Mouse (Mus musculus) mouse trophoblast stem cell (cell line): ENCODE measurements around the gene Igf1.

ENCODE experiments used
- in situ Hi-C, 2 experiments: fragments of 300-500 bp; cut with MseI, MboI; formaldehyde crosslinking; loops; 2 replicates in 1 of 2; 3 replicates in 1 of 2; pipeline ENCODE4 v1.15.1; 2025

The Igf1 gene

GRCm38 (mm10) chr10:87860181-87861103 lies 2.4 kb downstream of the Igf1 start:
- in situ Hi-C loops, result loop anchor here in 1 of 2 experiments (25.0 kb wide), 1 partner anchor 452 kb away; no protein-coding TSS in a partner anchor

GRCm38 (mm10) chr10:87861104-87861455 lies 3.0 kb downstream of the Igf1 start:
- in situ Hi-C loops, result loop anchor here in 1 of 2 experiments (25.0 kb wide), 1 partner anchor 451 kb away; no protein-coding TSS in a partner anchor

DNA sequence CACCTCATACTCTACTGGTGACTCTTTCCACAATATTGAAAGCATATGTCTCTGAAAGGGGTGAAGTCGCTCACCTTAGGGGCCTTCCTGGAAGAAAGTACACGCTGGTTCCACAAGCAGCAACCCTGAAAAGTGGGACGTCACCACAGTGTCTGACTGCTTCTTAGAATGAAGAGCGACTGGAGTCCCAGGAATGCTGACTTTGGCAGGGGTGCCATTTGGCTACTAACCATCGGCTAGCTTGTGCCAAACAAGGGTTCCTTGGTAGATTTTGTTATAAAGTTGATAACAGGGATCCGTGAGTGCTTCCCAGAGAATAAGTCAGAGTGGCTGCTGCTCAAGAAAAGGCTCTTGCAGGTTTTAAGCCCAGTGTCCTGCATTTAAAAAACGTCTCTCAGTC lies 4.8 kb downstream of the Igf1 start:
- in situ Hi-C loops, result loop anchor here in 1 of 2 experiments (25.0 kb wide), 1 partner anchor 449 kb away; no protein-coding TSS in a partner anchor

DNA sequence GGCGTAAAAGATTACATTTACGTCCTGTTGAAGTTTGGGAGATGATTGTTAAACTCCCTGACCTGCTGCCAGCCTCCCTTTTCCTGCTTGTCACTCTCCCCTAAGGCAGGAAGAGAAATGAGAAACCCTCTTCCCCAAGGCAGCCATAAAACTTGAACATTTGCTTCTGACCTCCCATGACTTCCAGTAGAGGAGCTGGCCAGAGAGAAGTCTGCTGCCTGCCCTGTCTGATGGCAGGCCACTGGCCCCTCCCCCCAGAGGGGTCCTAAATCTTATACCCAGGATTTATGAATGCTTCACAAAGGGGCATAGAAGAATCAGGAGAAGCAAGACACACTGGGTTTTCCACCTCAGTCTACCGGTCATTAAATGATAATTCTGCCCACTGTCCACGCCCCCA lies 5.3 kb downstream of the Igf1 start:
- in situ Hi-C loops, result loop anchor here in 1 of 2 experiments (25.0 kb wide), 1 partner anchor 449 kb away; no protein-coding TSS in a partner anchor

DNA sequence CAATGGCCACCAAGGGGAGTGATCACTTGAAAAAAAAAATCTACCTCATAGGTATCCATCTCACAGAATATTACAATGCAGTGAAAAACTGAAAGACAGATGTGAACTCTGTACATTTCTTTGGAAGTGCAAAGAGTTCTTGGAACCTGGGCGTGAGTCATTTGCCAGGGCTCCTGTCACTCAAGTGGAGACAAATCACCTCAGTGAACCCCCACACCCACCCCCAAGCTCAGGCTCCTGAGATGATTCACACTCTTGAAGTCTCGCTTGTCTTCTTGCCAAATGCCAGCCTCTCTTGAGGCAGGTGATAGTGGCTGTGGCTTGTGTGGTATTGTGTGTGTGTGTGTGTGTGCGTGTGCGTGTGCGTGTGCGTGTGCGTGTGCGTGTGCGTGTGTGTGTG lies 7.6 kb downstream of the Igf1 start:
- in situ Hi-C loops, result loop anchor here in 1 of 2 experiments (25.0 kb wide), 1 partner anchor 447 kb away; no protein-coding TSS in a partner anchor

- in situ Hi-C loops, result loop anchor here in 1 of 2 experiments (25.0 kb wide), 1 partner anchor 446 kb away; no protein-coding TSS in a partner anchor
Observed at GRCm38 (mm10) chr10:87866448-87866847, 8.4 kb downstream of the Igf1 start.

DNA sequence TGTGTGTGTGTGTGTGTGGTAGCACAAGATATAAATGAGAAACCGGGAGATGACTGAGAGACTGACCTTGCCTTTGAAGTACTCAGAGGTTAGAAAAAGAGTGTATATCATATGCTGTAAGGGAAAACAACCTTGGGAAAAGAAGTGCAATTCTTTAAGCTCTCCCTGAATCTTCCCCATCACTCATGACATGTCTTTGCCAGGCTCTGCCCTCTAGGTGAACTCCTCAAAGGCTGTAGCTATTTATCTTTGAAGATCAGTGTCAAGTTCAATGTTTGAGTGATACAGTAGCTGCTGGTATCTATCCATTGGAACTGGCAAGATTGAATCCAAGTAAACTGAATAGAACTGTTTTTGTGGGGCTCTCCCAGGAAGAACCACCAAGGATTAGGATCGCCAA lies 9.2 kb downstream of the Igf1 start:
- in situ Hi-C loops, result loop anchor here in 1 of 2 experiments (25.0 kb wide), 1 partner anchor 445 kb away; no protein-coding TSS in a partner anchor

- in situ Hi-C loops, result loop anchor here in 1 of 2 experiments (25.0 kb wide), 1 partner anchor 445 kb away; no protein-coding TSS in a partner anchor
Observed at GRCm38 (mm10) chr10:87867631-87868030, 9.6 kb downstream of the Igf1 start.

DNA sequence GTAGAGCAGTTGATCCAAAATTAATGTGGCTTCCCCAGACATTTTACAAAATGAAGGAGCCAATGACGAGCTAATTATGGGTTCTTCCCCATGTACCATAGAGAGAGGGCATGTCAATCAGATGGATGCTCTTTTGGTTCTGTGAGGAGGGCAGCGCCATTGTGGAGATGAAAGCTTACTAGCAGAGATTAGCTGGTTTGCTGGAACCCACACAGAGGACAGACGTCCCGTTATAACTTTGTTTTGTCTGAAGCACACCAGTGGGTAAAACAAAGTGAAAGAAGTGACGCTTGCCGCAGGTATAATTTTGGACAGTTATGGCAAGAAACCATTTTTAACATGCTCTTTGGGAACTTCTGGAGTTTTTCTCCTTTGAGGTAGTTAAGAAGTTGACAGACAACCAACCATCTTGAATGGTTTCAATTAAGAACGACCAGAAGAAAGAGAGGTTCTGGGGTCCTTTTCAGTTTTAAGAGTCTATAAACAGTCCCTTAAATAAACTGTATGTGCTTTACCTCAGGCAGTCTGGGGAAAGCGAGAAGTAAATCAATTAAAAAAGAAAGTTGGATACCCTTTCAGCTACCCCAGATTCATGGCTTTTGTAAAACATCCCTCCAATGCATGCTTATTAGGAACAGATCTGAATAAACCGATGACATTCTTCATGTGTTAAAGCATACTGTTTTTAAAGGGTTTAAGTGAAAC lies 10.4 kb downstream of the Igf1 start:
- in situ Hi-C loops, result loop anchor here in 1 of 2 experiments (25.0 kb wide), 1 partner anchor 444 kb away; no protein-coding TSS in a partner anchor

- in situ Hi-C loops, result loop anchor here in 1 of 2 experiments (25.0 kb wide), 1 partner anchor 443 kb away; no protein-coding TSS in a partner anchor
Observed at GRCm38 (mm10) chr10:87869151-87869550, 11.1 kb downstream of the Igf1 start.

- in situ Hi-C loops, result loop anchor here in 1 of 2 experiments (25.0 kb wide), 1 partner anchor 443 kb away; no protein-coding TSS in a partner anchor
Observed at GRCm38 (mm10) chr10:87869691-87870090, 11.6 kb downstream of the Igf1 start.

DNA sequence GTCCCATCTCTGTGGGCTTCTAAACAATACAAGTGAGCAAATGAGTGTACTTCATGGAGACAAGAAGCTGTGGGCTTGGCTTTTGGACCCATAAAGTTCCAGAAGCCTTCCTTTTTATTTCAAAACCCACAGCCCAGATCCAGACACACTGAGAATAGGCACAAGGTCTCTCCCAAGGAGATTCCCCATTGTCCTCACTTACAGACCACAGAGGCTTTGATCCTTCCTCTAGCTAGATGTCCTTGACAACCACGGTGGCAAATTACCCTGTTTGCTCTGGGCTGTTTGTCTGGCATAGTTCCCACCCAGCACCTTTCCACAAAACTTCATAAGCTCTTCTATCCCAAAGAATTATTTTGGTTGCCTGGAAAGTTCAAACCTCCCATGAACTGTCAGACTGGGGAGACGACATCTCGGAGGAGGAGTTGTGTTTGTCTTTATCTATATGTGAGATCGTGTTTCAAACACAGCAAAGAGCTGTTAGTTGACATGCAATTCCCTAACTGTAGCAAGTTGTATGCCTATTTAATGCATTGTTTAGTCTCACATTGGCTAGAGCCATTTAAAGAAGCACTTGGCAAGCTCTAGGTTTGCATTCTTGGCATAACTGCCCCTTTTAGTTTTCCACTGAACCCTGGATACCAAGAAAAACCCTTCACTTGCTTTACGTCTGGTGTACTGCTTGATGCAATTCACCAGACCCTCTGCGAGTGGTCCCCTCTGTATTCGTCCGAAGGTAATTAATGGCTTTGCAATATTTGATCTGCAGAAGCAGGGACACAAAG lies 14.0 kb downstream of the Igf1 start:
- in situ Hi-C loops, result loop anchor here in 1 of 2 experiments (25.0 kb wide), 1 partner anchor 440 kb away; no protein-coding TSS in a partner anchor

DNA sequence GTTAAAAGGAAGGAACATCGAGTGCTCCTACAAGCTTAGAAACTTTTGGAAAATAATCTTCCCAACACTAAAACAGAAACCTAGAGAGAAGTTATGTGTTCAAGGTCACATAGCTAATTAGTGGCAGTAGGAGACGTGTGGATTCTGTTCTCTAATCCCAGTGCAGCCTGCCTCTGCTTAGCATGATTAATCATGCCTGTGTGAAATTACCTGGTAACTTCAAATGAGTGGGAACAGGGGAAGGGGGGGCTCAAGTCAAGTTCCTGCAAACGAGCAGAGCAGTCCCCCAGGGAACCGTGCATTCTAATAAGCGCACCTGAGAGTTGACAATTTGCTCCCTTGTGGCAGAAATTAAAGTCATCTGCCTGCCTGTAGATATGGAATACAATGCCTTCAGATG lies 14.8 kb downstream of the Igf1 start:
- in situ Hi-C loops, result loop anchor here in 1 of 2 experiments (25.0 kb wide), 1 partner anchor 439 kb away; no protein-coding TSS in a partner anchor

GRCm38 (mm10) chr10:87873516-87873915 lies 15.5 kb downstream of the Igf1 start:
- in situ Hi-C loops, result loop anchor here in 1 of 2 experiments (25.0 kb wide), 1 partner anchor 439 kb away; no protein-coding TSS in a partner anchor

DNA sequence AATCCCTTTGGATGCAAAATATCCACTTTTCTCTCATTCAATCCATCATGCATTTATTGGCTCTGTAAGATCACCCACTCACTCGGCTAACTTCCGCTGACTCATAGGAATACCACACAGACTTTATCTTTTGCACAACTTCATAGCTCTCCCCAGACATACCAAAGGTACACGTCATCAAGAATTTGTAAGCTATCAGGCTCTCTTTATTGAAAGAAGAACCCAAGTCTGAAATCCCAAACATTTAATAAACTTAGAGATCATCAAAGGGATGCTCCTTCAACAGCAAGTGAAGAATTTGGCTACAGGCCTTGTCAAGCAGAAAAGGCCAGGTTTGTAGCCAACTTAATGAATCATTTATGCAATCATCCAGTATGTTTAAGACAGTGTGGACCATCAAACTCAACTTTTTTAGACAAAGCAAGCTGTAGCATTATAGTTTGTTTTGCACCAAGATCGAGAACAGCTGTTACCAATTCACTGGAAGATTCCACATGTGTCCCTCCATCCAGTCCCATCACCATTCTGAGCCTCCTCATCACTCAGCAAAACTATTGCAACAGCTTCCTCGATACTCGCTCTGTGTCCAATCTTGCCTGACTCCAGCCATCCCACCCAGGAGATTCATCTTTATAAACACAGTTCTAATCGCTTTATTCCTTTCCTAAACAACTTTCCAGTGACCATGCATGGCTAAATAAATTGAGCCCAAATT lies 22.2 kb downstream of the Igf1 start:
- in situ Hi-C loops, result no loop called here

DNA sequence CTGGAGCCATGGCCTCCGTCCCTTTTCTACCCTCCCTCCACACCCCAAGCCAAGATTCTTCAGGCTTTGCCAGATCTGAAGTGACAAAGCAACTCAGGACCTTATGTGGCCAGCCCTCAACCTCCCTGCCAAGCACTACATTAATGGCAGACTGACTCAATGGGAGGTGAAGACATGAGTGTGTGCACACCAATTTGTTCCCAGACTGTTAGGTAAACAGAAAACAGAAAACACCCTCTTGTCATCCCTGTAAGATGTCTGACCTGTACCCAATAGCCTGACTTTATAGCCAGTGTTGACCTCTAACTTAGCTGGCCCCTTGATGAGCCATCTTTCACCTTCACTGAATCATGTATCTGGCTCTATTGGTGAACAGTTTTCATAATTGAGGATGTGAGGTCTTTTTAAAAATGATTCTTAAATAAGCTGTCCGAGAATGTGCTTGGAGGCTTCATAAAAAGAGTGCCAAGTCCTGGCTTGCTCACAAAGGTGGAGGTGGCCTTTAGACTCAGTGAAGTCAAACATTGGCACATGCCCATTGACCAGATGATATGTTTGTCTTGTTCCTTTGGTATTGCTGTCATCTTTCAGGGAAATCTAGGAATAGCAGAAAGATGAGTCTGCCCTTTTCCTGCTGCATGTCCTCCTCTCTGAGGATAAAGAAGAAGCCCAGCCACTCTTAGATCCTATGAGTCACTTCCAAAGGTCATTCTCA lies 27.4 kb downstream of the Igf1 start:
- in situ Hi-C loops, result no loop called here

DNA sequence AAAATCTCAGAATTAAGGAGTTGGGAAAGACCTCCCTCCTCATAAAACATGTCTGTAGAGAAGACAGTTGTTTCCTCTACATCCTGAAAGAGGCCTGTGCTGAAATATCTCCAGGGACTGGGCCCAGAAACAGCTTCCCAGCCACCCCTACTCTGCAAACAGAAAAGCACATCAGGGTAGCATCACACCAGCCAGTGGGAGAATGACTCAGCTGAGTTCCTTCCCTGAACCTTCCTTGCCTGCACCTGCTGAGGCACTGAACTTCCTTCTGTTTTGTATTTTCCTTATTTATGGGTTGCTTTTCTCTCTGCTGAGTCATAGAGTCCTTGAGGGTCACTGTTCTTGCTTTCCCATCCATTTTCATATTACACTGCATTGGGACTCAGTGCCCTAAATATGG lies 31.8 kb downstream of the Igf1 start:
- in situ Hi-C loops, result no loop called here

- in situ Hi-C loops, result no loop called here
Observed at GRCm38 (mm10) chr10:87892256-87892655, 34.2 kb downstream of the Igf1 start.

GRCm38 (mm10) chr10:87893272-87893671 lies 35.2 kb downstream of the Igf1 start:
- in situ Hi-C loops, result no loop called here
